ENCODE assay signal across 16 mouse cellular contexts in genomic region chr6:53233777-53234176, GRCm38 (mm10). TPM values are rescaled to one million over a fixed set of nuclear protein-coding genes. Genes with fewer than 3 reads are reported as not detected.
"Had no signal": no experiment of that assay in that cellular context is flagged by ENCODE, and none has a peak within 500 bp of the region (broad histone marks: within the 10 kb centered on the region; RNA-seq: fewer than 3 reads in every experiment).

No protein-coding gene starts in this region.

- H3K4me3 ChIP-seq: kidney, embryonic 15.5 days; left cerebral cortex, adult 2 months; liver, embryonic 13.5 days; midbrain, embryonic 13.5 days; myocyte; neural tube, embryonic 13.5 days had no signal

- H3K36me3 ChIP-seq: kidney, embryonic 15.5 days; liver, embryonic 13.5 days; midbrain, embryonic 13.5 days; neural tube, embryonic 13.5 days had no signal

- H3K27me3 ChIP-seq: kidney, embryonic 15.5 days; liver, embryonic 13.5 days; midbrain, embryonic 13.5 days; neural tube, embryonic 13.5 days had no signal

- DNase-seq: kidney, adult 8-10 months; kidney, postnatal 10 days; kidney, postnatal 36 days; layer of hippocampus, postnatal 36 days; liver, embryonic 13.5 days; lung, adult 2 months; lung, postnatal 14 days; lung, postnatal 4 days; thymus, adult 18-20 months; thymus, postnatal 36 days had no signal

RNA-seq across cellular contexts. Expression of gene Creb5, which starts 53.3 kb away (rescaled TPM):
- total RNA-seq: megakaryocyte-erythroid progenitor cell, adult 5-6 weeks had no signal
